Mouse (Mus musculus) urinary bladder, adult 2 months (tissue): Measurements from ENCODE around the gene Adora3. TPM values are rescaled to one million over a fixed set of nuclear protein-coding genes. Genes with fewer than 3 reads are reported as not detected.

ENCODE experiments used
- DNase-seq: peaks from one replicate; pipeline ENCODE4 v3.0.0; 2022; ENCODE audit warnings: low spot score
- polyA plus RNA-seq: library from polyadenylated mRNA; depleted of rRNA; stranded (reverse); fragments of >200 nt; gene quantifications from 2 replicates; pipeline ENCODE4 v1.2.3, GENCODE M21; 2012; rRNA removed

The Adora3 gene
- polyA plus RNA-seq = 0.41 and 0.53 TPM in 2 replicates

GRCm38 (mm10) chr3:105870558-105870957 is at the start of gene Adora3, which contains the start of gene Tmigd3:
Adora3 (plus strand) TSS chr3:105870858.
Tmigd3 (plus strand) TSS chr3:105870903.
- DNase-seq = no peak

GRCm38 (mm10) chr3:105821504-105821903 is 49.2 kb upstream of the Adora3 start:
- no peak for DNase-seq

DNA sequence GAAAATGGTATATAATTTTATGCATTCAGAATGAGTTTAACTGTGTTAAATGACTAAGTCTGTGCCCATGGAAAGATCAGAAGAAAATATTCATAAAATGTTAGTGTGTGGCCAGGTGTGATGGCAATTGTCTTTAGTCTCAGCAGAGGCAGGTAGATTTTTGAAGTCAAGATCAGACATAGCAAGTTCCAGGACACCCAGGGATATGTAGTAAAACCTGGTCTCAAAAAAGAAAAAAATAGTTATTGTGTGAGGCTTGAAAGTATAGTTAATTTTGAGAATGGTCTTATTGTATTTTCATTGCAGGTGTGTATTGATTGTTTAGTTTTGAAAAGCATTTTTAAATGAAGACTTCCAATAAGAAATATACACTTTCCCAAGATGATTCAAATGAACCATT is 47.0 kb upstream of the Adora3 start:
- no peak for DNase-seq

DNA sequence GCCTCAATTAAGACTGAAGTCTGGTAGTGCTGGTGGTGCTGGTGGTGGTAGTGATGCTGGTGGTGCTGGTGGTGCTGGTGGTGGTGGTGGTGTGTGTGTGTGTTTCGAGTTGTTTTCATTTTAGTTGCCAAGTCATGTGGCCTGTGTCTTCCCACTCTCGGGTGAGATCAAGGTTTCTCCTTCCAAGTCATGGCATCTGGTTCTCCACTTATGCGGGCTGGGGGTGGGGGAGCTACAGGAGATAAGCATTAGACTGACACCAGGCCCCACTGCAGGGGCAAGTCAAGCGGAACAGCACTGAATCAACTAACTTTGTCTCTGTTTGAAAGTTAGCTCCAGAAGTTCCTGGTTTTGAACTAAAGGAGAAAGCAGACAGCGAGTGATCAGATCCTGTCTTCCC is 46.6 kb upstream of the Adora3 start:
- DNase-seq = no peak

DNA sequence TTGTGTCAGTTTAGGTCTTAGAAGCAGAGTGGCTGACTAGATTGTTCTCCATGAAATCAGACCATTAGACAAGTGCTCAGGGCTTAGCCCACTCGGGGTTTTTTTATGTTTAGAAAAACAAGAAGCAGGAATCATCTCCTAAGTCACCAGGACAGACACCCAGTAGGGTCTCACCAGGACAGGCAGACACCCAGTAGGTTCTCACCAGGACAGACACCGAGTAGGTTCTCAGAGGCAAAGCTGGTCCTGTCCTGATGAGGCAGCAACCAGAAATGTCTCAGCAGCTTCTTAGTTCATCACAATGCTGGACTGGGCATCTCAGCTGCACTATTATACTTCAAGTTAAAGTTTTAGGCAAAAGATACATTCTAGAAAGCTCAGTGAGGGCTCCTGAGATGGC is 46.0 kb upstream of the Adora3 start:
- DNase-seq = no peak

- DNase-seq = no peak
Measured at GRCm38 (mm10) chr3:105825501-105826161, 45.0 kb upstream of the Adora3 start.

GRCm38 (mm10) chr3:105831584-105831983 is 39.1 kb upstream of the Adora3 start:
- DNase-seq = no peak

- no peak for DNase-seq
Measured at GRCm38 (mm10) chr3:105835875-105836274, 34.8 kb upstream of the Adora3 start.

GRCm38 (mm10) chr3:105836883-105837282 is 33.8 kb upstream of the Adora3 start:
- DNase-seq = no peak

- DNase-seq = no peak
Measured at GRCm38 (mm10) chr3:105838655-105839054, 32.0 kb upstream of the Adora3 start.

DNA sequence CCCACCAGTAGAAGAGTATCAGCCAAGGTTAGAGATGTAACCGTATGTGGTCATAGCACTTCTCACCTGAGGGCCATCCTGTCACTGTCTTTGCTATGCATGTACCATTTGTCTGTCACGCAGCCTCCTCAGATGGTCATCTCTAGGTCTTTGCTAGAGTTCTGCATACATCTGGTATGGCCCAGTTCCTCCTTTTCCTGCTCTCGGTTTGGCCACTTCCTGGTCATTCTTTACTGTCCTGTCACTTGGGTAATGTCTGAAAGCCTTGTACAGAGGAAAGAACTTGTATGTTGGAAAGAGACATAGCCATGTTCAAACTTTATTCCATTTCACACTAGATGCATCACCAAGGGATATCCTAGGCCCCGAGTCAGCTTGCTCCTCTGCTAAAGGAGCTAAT is 30.8 kb upstream of the Adora3 start:
- no peak for DNase-seq

GRCm38 (mm10) chr3:105846294-105847069 is 24.2 kb upstream of the Adora3 start:
- DNase-seq = no peak

DNA sequence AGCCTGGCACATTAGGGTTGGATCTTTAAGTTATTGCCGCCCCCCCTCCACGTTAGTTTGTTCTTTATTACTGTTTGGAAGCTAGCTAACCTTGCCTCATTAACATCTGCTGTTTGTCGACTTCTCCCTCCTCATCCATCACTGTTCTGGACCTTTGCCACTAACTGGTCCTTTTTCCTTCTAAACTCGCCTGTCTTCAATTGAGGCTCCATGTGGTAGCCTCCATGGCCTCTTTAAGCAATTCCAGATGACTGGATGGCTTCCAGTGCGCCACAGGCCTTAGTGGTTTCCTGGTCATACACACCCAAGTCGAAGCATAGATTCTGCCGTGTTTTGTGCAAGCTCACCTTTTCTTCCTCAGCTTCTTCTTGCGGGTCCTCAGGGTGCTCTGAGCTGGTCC is 16.9 kb upstream of the Adora3 start:
- no peak for DNase-seq

DNA sequence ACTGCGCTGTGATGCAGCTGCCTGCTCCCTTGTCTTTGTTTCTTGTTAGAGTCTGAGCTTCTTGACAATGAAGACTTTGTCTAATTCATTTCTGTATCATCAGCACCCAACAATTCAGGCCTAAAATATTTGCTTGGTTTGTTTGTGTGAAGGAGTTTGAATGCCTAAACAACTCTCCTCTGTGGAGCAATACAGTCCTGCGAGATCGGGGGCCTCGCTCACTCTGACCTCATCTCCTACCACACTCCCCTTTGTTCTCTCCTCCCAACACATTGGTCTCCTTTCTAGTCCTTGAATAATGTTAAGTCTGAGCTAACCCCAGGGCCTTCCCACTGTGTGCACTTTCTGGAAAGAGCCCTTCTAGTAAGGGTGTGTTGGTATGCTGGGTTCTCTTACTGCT is 15.9 kb upstream of the Adora3 start:
- DNase-seq = no peak

DNA sequence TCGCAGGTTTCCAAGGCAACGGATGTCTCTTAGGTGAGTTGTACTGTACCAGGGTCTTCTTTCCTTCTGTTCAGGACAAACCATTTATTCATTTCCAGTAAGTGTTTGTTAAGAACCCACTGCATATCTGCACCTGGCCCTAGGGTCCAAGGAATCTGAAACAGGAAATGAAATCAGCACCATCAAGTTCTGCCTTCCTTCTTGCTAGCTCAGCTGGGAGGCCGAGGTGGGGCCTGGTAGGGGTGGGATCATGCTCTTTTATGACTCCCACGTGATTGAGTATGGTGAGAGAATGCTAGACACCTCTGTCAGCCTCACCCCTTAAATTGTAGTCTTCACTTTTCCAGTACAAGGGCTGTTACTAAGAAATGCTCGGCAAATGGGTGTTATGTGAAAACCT is 13.1 kb upstream of the Adora3 start:
- no peak for DNase-seq

DNA sequence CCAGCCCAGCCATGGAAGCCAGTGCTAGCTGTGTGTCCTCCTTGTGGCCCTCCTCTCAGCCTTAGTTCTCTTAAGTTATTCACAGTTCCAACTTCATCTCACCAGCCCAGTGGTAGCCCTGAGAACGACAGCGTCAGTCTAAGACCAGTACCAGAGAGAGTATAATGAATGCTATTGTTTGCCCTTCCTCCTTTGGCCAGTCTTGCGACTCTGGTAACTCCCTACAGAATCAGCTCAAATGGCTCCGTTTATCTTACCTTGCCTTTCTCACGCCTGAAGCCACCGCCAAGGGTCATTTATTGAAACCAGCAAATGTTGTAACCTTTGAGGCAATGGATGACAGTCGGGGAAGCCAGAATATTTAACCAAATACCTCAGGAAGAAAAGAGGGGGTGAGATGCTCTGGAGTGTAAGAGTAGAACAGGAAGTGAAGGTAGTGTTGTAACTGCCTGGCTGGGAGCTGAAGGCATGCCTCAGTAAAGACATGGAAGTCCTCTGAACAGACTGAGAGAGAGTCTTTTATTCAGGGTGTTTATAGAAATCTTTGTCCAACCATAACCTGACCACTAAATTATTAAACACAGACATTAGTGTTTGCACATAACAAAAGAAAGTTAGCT is 8.8 kb upstream of the Adora3 start:
- no peak for DNase-seq

- DNase-seq = no peak
Measured at GRCm38 (mm10) chr3:105864123-105864522, 6.5 kb upstream of the Adora3 start.

- no peak for DNase-seq
Measured at GRCm38 (mm10) chr3:105865122-105865521, 5.5 kb upstream of the Adora3 start.

GRCm38 (mm10) chr3:105868135-105868534 is 2.5 kb upstream of the Adora3 start:
- DNase-seq = no peak

- DNase-seq = no peak
Measured at GRCm38 (mm10) chr3:105872034-105872433, 1.4 kb downstream of the Adora3 start.

GRCm38 (mm10) chr3:105872579-105872978 is 1.9 kb downstream of the Adora3 start:
- no peak for DNase-seq

DNA sequence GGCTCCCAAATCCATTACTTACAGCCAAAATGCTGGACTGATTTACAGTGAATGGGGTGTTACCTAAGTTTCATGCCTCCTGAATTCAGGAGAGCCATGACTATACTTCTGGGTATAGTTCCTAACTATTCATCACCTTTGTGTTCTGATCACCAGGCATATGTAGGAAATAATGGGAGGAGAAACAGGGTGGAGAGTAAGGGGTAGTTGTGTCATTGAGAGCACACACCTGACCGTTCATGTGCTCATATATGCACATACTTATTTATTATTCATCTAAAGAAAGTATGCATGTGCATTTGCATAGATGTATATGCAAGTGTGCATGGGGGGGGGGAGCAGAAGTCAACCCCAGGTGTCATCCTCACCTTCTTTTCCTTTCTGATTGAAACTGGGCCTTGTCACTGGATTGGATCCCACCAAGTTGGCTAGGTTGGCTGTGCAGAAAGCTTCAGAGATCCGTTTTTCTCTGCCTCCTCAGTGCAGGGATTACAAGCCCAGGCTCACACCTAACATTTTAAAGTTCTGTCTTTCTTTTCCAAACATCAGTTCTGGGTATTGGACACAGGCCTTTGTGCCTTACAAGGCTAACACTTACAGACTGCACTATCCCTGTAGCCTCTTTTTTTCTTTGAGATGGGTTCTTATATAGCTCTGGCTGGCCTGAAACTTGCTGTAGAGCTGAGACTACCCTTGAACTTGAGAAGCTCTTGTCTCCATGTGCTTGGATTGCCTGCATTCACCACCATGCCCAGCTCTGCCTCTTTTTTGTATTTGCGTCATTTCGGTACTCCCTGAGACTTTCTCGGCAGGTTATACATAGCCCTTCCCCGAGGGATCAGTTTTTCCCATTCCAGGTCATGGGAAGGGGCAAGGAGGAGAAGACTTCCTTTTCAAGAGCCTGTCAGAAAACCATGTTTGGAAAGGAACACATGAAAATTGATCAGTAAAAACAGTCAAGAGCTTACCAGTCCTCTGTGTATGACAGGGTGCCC is 3.1 kb downstream of the Adora3 start:
- DNase-seq = no peak
